Mouse (Mus musculus) lung, embryonic 16.5 days (tissue): ENCODE results near the gene Klf14. TPM values are rescaled to one million over a fixed set of nuclear protein-coding genes. Genes with fewer than 3 reads are reported as not detected.

Source experiments
- ATAC-seq: fragments of 200-750 bp; cut with Nextera tagmentation; 2 replicates; pipeline ENCODE4 v1.8.0; 2017; ENCODE audit warnings: low read depth, mild to moderate bottlenecking, moderate library complexity
- H3K27ac ChIP-seq: fragments of 300-500 bp; sonication (generic); 2 replicates; pipeline ENCODE4 v1.5.1; 2014; ENCODE audit warnings: mild to moderate bottlenecking, control low read depth, low read length
- H3K27me3 ChIP-seq: fragments of 300-500 bp; sonication (generic); 2 replicates; pipeline ENCODE4 v1.6.1; 2014; ENCODE audit warnings: low read depth, low read length, mixed read lengths; ENCODE audit not compliant: control insufficient read depth, insufficient read depth
- H3K36me3 ChIP-seq: fragments of 300-500 bp; sonication (generic); 2 replicates; pipeline ENCODE4 v1.6.1; 2014; ENCODE audit warnings: low read length; ENCODE audit not compliant: control insufficient read depth, insufficient read depth
- H3K4me1 ChIP-seq: fragments of 300-500 bp; sonication (generic); replicated peaks from 2 replicates; pipeline ENCODE4 v1.6.1; 2014; ENCODE audit warnings: low read length, mixed read lengths; ENCODE audit not compliant: control insufficient read depth, insufficient read depth
- H3K4me2 ChIP-seq: fragments of 300-500 bp; sonication (generic); 2 replicates; pipeline ENCODE4 v1.6.1; 2014; ENCODE audit warnings: low read depth, low read length, control low read depth
- H3K4me3 ChIP-seq: fragments of 300-500 bp; sonication (generic); 2 replicates; pipeline ENCODE4 v1.5.1; 2014; ENCODE audit warnings: mild to moderate bottlenecking, low read length, control low read depth
- H3K9ac ChIP-seq: fragments of 300-500 bp; sonication (generic); 2 replicates; pipeline ENCODE4 v1.6.1; 2014; ENCODE audit warnings: low read length, control low read depth
- H3K9me3 ChIP-seq: fragments of 300-500 bp; sonication (generic); 2 replicates; pipeline ENCODE4 v1.6.1; 2016; ENCODE audit warnings: low read length; ENCODE audit not compliant: control insufficient read depth
- WGBS: fragments of 180-500 bp; shearing (Covaris S2); extraction: QIAGEN DNeasy Blood & Tissue Kit; methylation state at CpG from one replicate; pipeline ENCODE4 v1.1.7; 2014; 5-methylcytosine and 5-hydroxymethylcytosine counted together
- polyA plus RNA-seq: library from polyadenylated mRNA; unstranded; fragments of >200 nt; fragmentation: Nextera tagmentation; extraction: Ambion mirVana; gene quantifications from 2 replicates; pipeline ENCODE4 v1.2.1, GENCODE M21; 2015

Gene Klf14
- polyA plus RNA-seq: 1.5 and 2.0 TPM in 2 replicates

- Histone ChIP-seq H3K4me3 (peak within 1 kb of the TSS; percentile 59), H3K4me2 (peak within 1 kb of the TSS; percentile 93), H3K27me3 (peaks cover 34% of the 10 kb centered on the region), H3K9me3 (peaks cover 24% of the 10 kb centered on the region), H3K36me3 (0 out of 2 replicates have a peak, but pooled peaks cover 2% of the 10 kb centered on the region), H3K27ac (no peak within 1 kb of the TSS), H3K4me1 (peaks cover 5% of the 10 kb centered on the region; the same call in 1 of the 2 replicates), H3K9ac (peak within 1 kb of the TSS; percentile 55)
- peak; percentile 47 for ATAC-seq
- WGBS: under 1% methylated on average over 73 of the region's 75 CpGs
Measured at GRCm38 (mm10) chr6:30958736-30959540, at the start of gene Klf14. Klf14 (minus strand) TSS chr6:30959078.

GRCm38 (mm10) chr6:31006111-31006600 is 47.3 kb upstream of the Klf14 start:
- no peak overlapping the region for H3K9ac ChIP-seq
- H3K9me3 ChIP-seq: no peaks in the 10 kb centered on the region; the same call in 1 of the 2 replicates
- no peak overlapping the region for H3K4me2 ChIP-seq
- H3K27ac ChIP-seq: no peak overlapping the region
- peaks cover 8% of the 10 kb centered on the region for H3K4me1 ChIP-seq
- H3K36me3 ChIP-seq: no peaks in the 10 kb centered on the region
- peak; percentile 28; the same call in 1 of the 2 replicates for ATAC-seq
- WGBS: 56% methylated on average over 6 of the region's 6 CpGs
- H3K4me3 ChIP-seq: no peak overlapping the region
- no peaks in the 10 kb centered on the region for H3K27me3 ChIP-seq

GRCm38 (mm10) chr6:30986393-30986792 is 27.5 kb upstream of the Klf14 start:
- H3K27ac ChIP-seq: no peak overlapping the region
- ATAC-seq: no peak
- no peaks in the 10 kb centered on the region for H3K4me1 ChIP-seq
- no peaks in the 10 kb centered on the region for H3K36me3 ChIP-seq
- H3K9me3 ChIP-seq: no peaks in the 10 kb centered on the region
- 79% methylated on average over 5 of the region's 5 CpGs for WGBS
- no peak overlapping the region for H3K9ac ChIP-seq
- H3K4me2 ChIP-seq: no peak overlapping the region
- no peaks in the 10 kb centered on the region for H3K27me3 ChIP-seq
- H3K4me3 ChIP-seq: no peak overlapping the region

GRCm38 (mm10) chr6:30983021-30983420 is 24.1 kb upstream of the Klf14 start:
- Histone ChIP-seq H3K9me3 (no peaks in the 10 kb centered on the region), H3K9ac (no peak overlapping the region), H3K27ac (no peak overlapping the region), H3K4me2 (no peak overlapping the region), H3K4me3 (no peak overlapping the region), H3K27me3 (no peaks in the 10 kb centered on the region), H3K4me1 (no peaks in the 10 kb centered on the region), H3K36me3 (no peaks in the 10 kb centered on the region)
- WGBS: 67% methylated on average over 4 of the region's 4 CpGs
- ATAC-seq: peak; percentile 34; the same call in 1 of the 2 replicates

DNA sequence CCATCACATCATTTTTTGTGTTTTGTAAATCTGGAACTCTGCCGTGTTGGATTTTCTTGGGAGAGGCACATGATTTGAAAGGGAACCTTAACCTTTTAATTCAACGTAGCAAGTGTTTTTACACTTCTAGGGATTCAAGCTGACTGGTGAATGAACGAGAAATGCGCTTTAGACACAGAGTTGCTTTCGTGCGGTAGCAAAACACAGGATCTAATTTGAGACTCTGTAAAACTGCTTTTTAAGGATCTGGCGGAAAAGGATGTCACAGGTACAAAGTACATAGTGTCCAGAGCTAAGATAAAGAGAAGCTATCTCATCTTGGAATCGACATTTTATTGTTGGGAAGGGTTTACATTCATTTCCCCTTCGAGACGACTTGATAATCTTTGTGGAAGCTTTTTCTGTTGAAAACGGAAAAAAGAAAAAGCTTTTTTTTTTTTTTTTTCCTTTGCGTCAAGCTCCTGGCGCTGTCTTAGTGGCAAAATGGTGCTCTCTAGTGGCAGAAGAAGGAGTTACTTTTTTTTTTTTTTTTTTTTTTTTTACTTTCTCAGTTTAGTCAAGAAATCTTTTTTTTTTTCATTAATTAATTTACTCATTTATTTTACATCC is 23.6 kb upstream of the Klf14 start:
- no peaks in the 10 kb centered on the region for H3K27me3 ChIP-seq
- no peaks in the 10 kb centered on the region for H3K4me1 ChIP-seq
- no peak for ATAC-seq
- no peaks in the 10 kb centered on the region for H3K9me3 ChIP-seq
- peak overlapping the region; percentile 42 for H3K4me2 ChIP-seq
- peak overlapping the region; percentile 28 for H3K4me3 ChIP-seq
- peak overlapping the region; percentile 3; the same call in 1 of the 2 replicates for H3K9ac ChIP-seq
- H3K27ac ChIP-seq: no peak overlapping the region
- 14% methylated on average over 13 of the region's 13 CpGs for WGBS
- H3K36me3 ChIP-seq: no peaks in the 10 kb centered on the region

- no peak overlapping the region for H3K27ac ChIP-seq
- H3K4me1 ChIP-seq: no peaks in the 10 kb centered on the region
Measured at GRCm38 (mm10) chr6:30981351-30981750, 22.5 kb upstream of the Klf14 start.

GRCm38 (mm10) chr6:30978615-30979014 is 19.7 kb upstream of the Klf14 start:
- no peak overlapping the region for H3K4me2 ChIP-seq
- H3K9ac ChIP-seq: no peak overlapping the region
- H3K4me1 ChIP-seq: no peaks in the 10 kb centered on the region
- no peak overlapping the region for H3K27ac ChIP-seq
- no peak overlapping the region for H3K4me3 ChIP-seq
- no peaks in the 10 kb centered on the region for H3K27me3 ChIP-seq
- WGBS: 54% methylated on average over 1 of the region's 1 CpGs
- no peaks in the 10 kb centered on the region for H3K9me3 ChIP-seq
- ATAC-seq: no peak
- no peaks in the 10 kb centered on the region for H3K36me3 ChIP-seq

More at GRCm38 (mm10) chr6:30981351-30981750, 22.5 kb upstream of the Klf14 start:
- no peak overlapping the region for H3K4me2 ChIP-seq
- no peaks in the 10 kb centered on the region for H3K36me3 ChIP-seq
- WGBS: 81% methylated on average over 5 of the region's 5 CpGs
- H3K9me3 ChIP-seq: no peaks in the 10 kb centered on the region
- no peak overlapping the region for H3K4me3 ChIP-seq
- ATAC-seq: no peak
- H3K9ac ChIP-seq: no peak overlapping the region
- H3K27me3 ChIP-seq: no peaks in the 10 kb centered on the region

GRCm38 (mm10) chr6:30972121-30972520 is 13.2 kb upstream of the Klf14 start:
- no peaks in the 10 kb centered on the region for H3K4me1 ChIP-seq
- 60% methylated on average over 1 of the region's 1 CpGs for WGBS
- ATAC-seq: no peak
- no peak overlapping the region for H3K27ac ChIP-seq
- H3K9ac ChIP-seq: no peak overlapping the region
- H3K4me3 ChIP-seq: no peak overlapping the region
- no peaks in the 10 kb centered on the region for H3K27me3 ChIP-seq
- no peak overlapping the region for H3K4me2 ChIP-seq
- no peaks in the 10 kb centered on the region for H3K36me3 ChIP-seq
- no peaks in the 10 kb centered on the region for H3K9me3 ChIP-seq
